Mouse (Mus musculus): Measurements from ENCODE around the gene Gadl1. TPM values are rescaled to one million over a fixed set of nuclear protein-coding genes. Genes with fewer than 3 reads are reported as not detected.

Gene Gadl1
- total RNA-seq, 2 experiments from 2014 or later: 3.3 to 10.8 TPM

- no peak for DNase-seq
These were observed 179.7 kb downstream of the Gadl1 start for GRCm38 (mm10) chr9:116088912-116089311.

- no peak for DNase-seq
These were observed 181.0 kb downstream of the Gadl1 start for GRCm38 (mm10) chr9:116090296-116090695.

GRCm38 (mm10) chr9:116091101-116091841 is 182.0 kb downstream of the Gadl1 start:
- DNase-seq: no peak

GRCm38 (mm10) chr9:116091921-116092320 is 182.7 kb downstream of the Gadl1 start:
- DNase-seq: no peak

GRCm38 (mm10) chr9:116098724-116099595 is 189.7 kb downstream of the Gadl1 start:
- DNase-seq: peak; percentile 44

GRCm38 (mm10) chr9:116099596-116099993 is 190.3 kb downstream of the Gadl1 start:
- DNase-seq: peak; percentile 59

GRCm38 (mm10) chr9:116100015-116100414 is 190.8 kb downstream of the Gadl1 start:
- peak; percentile 26 for DNase-seq

- DNase-seq: no peak
These were observed 192.6 kb downstream of the Gadl1 start for GRCm38 (mm10) chr9:116101842-116102241.

- no peak for DNase-seq
These were observed 195.5 kb downstream of the Gadl1 start for GRCm38 (mm10) chr9:116104770-116105169.

- DNase-seq: no peak
These were observed 199.5 kb downstream of the Gadl1 start for GRCm38 (mm10) chr9:116108729-116109128.

- no peak for DNase-seq
These were observed 202.1 kb downstream of the Gadl1 start for GRCm38 (mm10) chr9:116111149-116111970.

GRCm38 (mm10) chr9:116114339-116114738 is 205.1 kb downstream of the Gadl1 start:
- no peak for DNase-seq

- no peak for DNase-seq
These were observed 206.6 kb downstream of the Gadl1 start for GRCm38 (mm10) chr9:116115875-116116274.

- DNase-seq: no peak
These were observed 209.1 kb downstream of the Gadl1 start for GRCm38 (mm10) chr9:116118332-116118872.

GRCm38 (mm10) chr9:116119990-116120389 is 210.7 kb downstream of the Gadl1 start:
- DNase-seq: peak; percentile 35

GRCm38 (mm10) chr9:116121472-116121871 is 212.2 kb downstream of the Gadl1 start:
- no peak for DNase-seq

GRCm38 (mm10) chr9:116122544-116122943 is 213.3 kb downstream of the Gadl1 start:
- DNase-seq: no peak

- DNase-seq: no peak
These were observed 213.8 kb downstream of the Gadl1 start for GRCm38 (mm10) chr9:116122969-116123589.
